Mouse (Mus musculus) ES-E14 (cell line): ENCODE results near the gene Emc8. TPM values are rescaled to one million over a fixed set of nuclear protein-coding genes. Genes with fewer than 3 reads are reported as not detected.

ENCODE experiments used
- DNase-seq: peaks from one replicate; pipeline ENCODE4 v3.0.0-alpha.2; 2013; ENCODE audit warnings: low read depth, low spot score
- H3K27ac ChIP-seq: 2 replicates; pipeline ENCODE4 v1.5.1; 2012; ENCODE audit warnings: low read depth, mild to moderate bottlenecking, low read length, moderate library complexity, mixed read lengths; ENCODE audit not compliant: poor library complexity, insufficient read depth, severe bottlenecking
- H3K36me3 ChIP-seq: 2 replicates; pipeline ENCODE4 v1.6.1; 2012; ENCODE audit warnings: mild to moderate bottlenecking, low read length, moderate library complexity, mixed read lengths; ENCODE audit not compliant: control insufficient read depth, poor library complexity, insufficient read depth, severe bottlenecking
- H3K4me1 ChIP-seq, 2 experiments: fragments of 150-350 bp in 1 of 2; sonication (generic) in 1 of 2; 2 replicates each; pipeline ENCODE4 v1.6.1; 2012; ENCODE audit warnings: low read length in 2 of 2, mild to moderate bottlenecking in 1 of 2, mixed read lengths in 1 of 2; ENCODE audit not compliant: control insufficient read depth in 2 of 2, insufficient read depth in 2 of 2, poor library complexity in 1 of 2
- H3K4me3 ChIP-seq, 2 experiments: fragments of 150-350 bp in 1 of 2; sonication (generic) in 1 of 2; 2 replicates each; pipeline ENCODE4 v1.5.1; 2012; ENCODE audit warnings: low read length in 2 of 2, low read depth in 1 of 2, mild to moderate bottlenecking in 1 of 2, mixed read lengths in 1 of 2; ENCODE audit not compliant: insufficient read depth in 1 of 2, poor library complexity in 1 of 2, severe bottlenecking in 1 of 2
- H3K9ac ChIP-seq: 2 replicates; pipeline ENCODE4 v1.6.1; 2012; ENCODE audit warnings: low read depth, mild to moderate bottlenecking, low read length, mixed read lengths; ENCODE audit not compliant: poor library complexity, insufficient read depth, severe bottlenecking
- H3K9me3 ChIP-seq: fragments of 150-350 bp; sonication (generic); 2 replicates; pipeline ENCODE4 v1.6.1; 2012; ENCODE audit warnings: low read depth, mild to moderate bottlenecking, low read length; ENCODE audit not compliant: control insufficient read depth, insufficient read depth
- CHD2 ChIP-seq: IDR thresholded peaks from 2 replicates; pipeline ENCODE4 v1.6.1; 2014; ENCODE audit warnings: mild to moderate bottlenecking, low read depth, low read length, inconsistent platforms
- HCFC1 ChIP-seq: IDR thresholded peaks from 2 replicates; pipeline ENCODE4 v1.6.1; 2012; ENCODE audit warnings: low read length, inconsistent platforms, borderline replicate concordance; ENCODE audit not compliant: insufficient read depth
- MAFK ChIP-seq: IDR thresholded peaks from 2 replicates; pipeline ENCODE4 v1.6.1; 2014; ENCODE audit warnings: mild to moderate bottlenecking, low read depth, low read length, inconsistent platforms; ENCODE audit not compliant: insufficient read depth
- ZC3H11A ChIP-seq: IDR thresholded peaks from 2 replicates; pipeline ENCODE4 v1.6.1; 2012; ENCODE audit warnings: low read depth, mild to moderate bottlenecking, inconsistent platforms, low read length, borderline replicate concordance
- ZNF384 ChIP-seq: IDR thresholded peaks from 2 replicates; pipeline ENCODE4 v1.6.1; 2012; ENCODE audit warnings: low read depth, low read length, inconsistent platforms
- in situ Hi-C, 2 experiments: fragments of 600-800 bp; cut with MboI; formaldehyde crosslinking; loops; one replicate each; pipeline ENCODE4 v1.15.1; 2025; ENCODE audit warnings: low sequenced_read_pairs in 2 of 2, inconsistent platforms in 1 of 2; ENCODE audit not compliant: unreplicated experiment in 2 of 2
- total RNA-seq: library from RNA; depleted of rRNA; stranded (reverse); fragments of 300-350 nt; gene quantifications from 2 replicates; pipeline ENCODE4 v1.2.3, GENCODE M21; 2012

Gene Emc8
- total RNA-seq, 1 experiment: 332 TPM

GRCm38 (mm10) chr8:120620441-120620840, 47.9 kb downstream of the Emc8 start:
- Histone ChIP-seq H3K9ac (no peak overlapping the region), H3K4me3 (no peak overlapping the region), H3K9me3 (no peaks in the 10 kb centered on the region), H3K27ac (no peak overlapping the region), H3K4me1 (peaks cover 7 to 32% of the 10 kb centered on the region in 2 experiments), H3K36me3 (peaks cover 4% of the 10 kb centered on the region; the same call in 1 of the 2 replicates)
- in situ Hi-C loops: no loop called here
- TF ChIP-seq ZC3H11A (no peak), HCFC1 (no peak), CHD2 (no peak), MAFK (no peak), ZNF384 (no peak)
- DNase-seq: no peak

GRCm38 (mm10) chr8:120619235-120620180, 48.9 kb downstream of the Emc8 start:
- H3K9ac ChIP-seq: no peak overlapping the region; the same call in 1 of the 2 replicates
- no peak for DNase-seq
- no peak for TF ChIP-seq MAFK
- no peak for TF ChIP-seq CHD2
- no peak for TF ChIP-seq ZNF384
- no peak for TF ChIP-seq HCFC1
- no peak for TF ChIP-seq ZC3H11A
- H3K9me3 ChIP-seq: no peaks in the 10 kb centered on the region
- H3K27ac ChIP-seq: no peak overlapping the region; the same call in 1 of the 2 replicates
- peaks cover 4% of the 10 kb centered on the region; the same call in 1 of the 2 replicates for H3K36me3 ChIP-seq
- peaks cover 7 to 32% of the 10 kb centered on the region in 2 experiments for H3K4me1 ChIP-seq
- no peak overlapping the region for H3K4me3 ChIP-seq
- in situ Hi-C loops: no loop called here

- TF ChIP-seq ZC3H11A (peak; percentile 36; the same call in 1 of the 2 replicates), CHD2 (no peak)
- no peak overlapping the region for H3K9ac ChIP-seq
- H3K4me1 ChIP-seq: peaks cover 7 to 32% of the 10 kb centered on the region in 2 experiments
- no peak overlapping the region for H3K4me3 ChIP-seq
- peak overlapping the region; percentile 20; the same call in 1 of the 2 replicates for H3K27ac ChIP-seq
- H3K9me3 ChIP-seq: no peaks in the 10 kb centered on the region
- in situ Hi-C loops: no loop called here
- peaks cover 4% of the 10 kb centered on the region; the same call in 1 of the 2 replicates for H3K36me3 ChIP-seq
- DNase-seq: peak; percentile 93
Measured at GRCm38 (mm10) chr8:120618110-120618509, 50.3 kb downstream of the Emc8 start.

- in situ Hi-C loops: no loop called here
- Histone ChIP-seq H3K4me3 (no peak overlapping the region), H3K9ac (no peak overlapping the region), H3K27ac (no peak overlapping the region), H3K9me3 (no peaks in the 10 kb centered on the region), H3K4me1 (peaks cover 7 to 30% of the 10 kb centered on the region in 2 experiments), H3K36me3 (peaks cover 4% of the 10 kb centered on the region; the same call in 1 of the 2 replicates)
- no peak for DNase-seq
- TF ChIP-seq ZC3H11A (no peak), MAFK (no peak), CHD2 (no peak)
Measured at GRCm38 (mm10) chr8:120616663-120617626, 51.4 kb downstream of the Emc8 start.
